Mouse (Mus musculus) retina, adult 2 months (tissue): ENCODE results near the gene Clps.

ENCODE experiments used
- DNase-seq: peaks from one replicate; pipeline ENCODE4 v3.0.0-alpha.2; 2012; ENCODE audit warnings: low read depth, low spot score

Clps gene

DNA sequence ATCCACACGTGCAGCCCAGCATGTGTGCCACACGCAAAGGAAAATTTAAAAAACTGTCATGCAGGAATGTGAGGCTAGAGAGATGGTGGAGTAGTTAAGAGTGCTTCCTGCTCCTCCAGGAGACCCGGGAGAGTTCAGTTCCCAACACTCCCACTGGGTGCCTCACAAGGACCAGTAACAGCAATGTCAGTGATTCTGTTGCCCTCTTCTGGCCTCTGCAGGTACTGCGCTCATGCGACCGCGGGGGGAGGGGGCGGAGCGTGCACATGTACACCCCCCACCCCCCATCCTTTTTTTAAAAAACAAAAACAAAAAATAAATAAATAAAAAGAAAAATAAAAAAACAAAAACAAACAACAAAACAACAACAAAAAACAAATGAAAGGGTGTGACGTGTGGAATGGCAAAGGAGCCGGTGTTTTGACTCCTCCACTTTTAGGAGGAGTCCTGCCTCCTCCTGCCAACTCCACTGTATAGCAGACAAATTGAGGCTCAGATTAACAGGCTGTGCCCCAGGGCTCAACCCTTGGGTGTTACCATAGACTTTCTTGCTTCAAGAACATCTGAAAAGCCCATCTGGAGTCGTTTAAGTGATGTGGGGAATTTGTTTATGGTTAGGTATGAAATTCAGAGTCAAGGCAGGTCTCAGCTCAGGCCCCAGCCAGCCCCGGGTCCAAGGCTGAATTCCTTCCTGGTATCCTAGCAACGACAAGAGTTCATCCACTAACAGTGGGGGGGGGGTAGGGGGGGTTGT, 7.3 kb downstream of the Clps start:
- peak; percentile 32 for DNase-seq

DNA sequence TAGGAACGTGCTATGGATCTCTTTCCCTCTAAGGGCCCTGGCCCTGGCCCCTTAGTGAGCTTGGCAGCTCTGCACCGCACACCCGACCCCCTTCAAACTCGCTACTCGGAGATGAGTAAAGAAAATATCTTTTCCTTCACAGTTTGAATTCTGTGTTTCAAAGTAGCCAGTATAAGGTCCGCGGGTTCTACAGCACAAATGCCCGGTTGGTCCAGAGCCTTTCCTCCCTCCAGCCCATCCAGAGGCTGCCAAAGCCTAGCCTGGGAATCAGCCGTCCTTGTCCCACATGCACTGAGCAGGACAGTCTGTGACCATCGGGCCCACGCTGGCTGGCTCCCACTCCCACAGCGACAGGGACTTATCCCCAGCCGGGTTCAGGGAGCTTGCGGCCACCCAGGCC, 11.5 kb downstream of the Clps start, which contains the start of gene Clpsl2:
Clpsl2 (plus strand) TSS at position 301 of the 400 bp plus-strand sequence.
- no peak for DNase-seq

DNA sequence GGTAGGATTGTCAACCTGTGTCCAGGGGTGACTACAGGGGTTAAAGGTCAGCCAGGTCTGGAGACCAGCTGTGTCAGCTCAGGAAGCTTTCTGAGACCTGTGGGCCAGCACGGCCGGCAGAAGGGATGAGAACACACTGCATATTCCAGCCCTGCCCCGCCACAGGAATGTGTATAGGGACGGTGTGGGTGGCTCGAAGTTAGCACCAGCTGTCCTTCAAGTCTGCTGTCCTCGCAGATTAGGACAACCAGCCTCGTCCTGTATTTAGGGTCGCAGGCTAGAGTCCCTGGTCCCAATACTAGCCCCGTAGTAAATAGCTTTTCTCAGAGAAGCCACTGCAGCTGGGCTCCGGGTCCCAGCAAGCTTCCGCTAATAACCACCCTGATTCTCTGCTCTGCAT, 12.0 kb downstream of the Clps start:
- no peak for DNase-seq

- no peak for DNase-seq
Observed at GRCm38 (mm10) chr17:28546925-28547324, 13.6 kb downstream of the Clps start.

GRCm38 (mm10) chr17:28537881-28538280, 22.7 kb downstream of the Clps start:
- no peak for DNase-seq

- no peak for DNase-seq
Observed at GRCm38 (mm10) chr17:28533327-28533726, 27.2 kb downstream of the Clps start.

DNA sequence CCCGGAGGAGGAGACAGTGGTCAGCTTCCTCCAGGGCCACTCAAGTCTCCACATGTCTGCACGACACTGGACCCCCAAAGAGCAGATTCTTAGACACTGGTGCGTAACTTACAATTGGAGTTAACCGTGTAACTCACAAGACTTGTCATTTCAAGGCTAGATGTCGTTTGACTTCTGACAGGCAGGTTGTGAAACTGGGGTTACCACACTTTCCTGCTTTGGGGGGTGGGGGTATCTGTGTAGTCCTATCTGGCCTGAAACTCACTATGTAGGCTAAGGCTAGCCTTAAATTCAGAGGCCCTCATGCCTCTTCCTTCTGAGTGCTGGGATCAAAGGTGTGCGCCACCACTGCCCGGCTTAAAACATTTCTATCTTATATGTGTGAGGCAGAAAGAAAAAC, 28.0 kb downstream of the Clps start:
- no peak for DNase-seq

DNA sequence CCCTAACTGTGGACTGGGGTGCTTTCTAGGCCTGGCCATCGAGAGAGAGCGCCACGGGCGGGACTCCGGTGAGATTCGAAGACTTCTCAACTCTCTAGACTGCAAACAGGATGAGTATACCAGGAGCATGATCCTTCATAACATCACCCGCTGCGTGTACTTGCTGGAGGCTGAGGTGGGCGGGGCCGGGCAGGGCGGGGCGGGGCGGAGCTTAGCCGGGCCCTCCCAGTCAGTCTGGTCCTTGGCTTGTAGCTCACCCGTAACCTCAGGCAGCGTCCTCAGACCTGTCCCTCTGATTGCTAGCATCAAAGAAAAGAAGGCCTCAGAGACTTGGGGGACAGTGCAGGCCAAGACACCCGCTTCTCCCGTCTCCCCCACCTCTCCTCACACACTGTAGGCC, 28.6 kb downstream of the Clps start:
- DNase-seq, result no peak

- no peak for DNase-seq
Observed at GRCm38 (mm10) chr17:28530506-28530905, 30.1 kb downstream of the Clps start, which contains the start of gene Armc12. Armc12 (plus strand) TSS chr17:28530806.

- no peak for DNase-seq
Observed at GRCm38 (mm10) chr17:28529116-28529515, 31.4 kb downstream of the Clps start.

GRCm38 (mm10) chr17:28528043-28528351, 32.6 kb downstream of the Clps start:
- DNase-seq, result peak; percentile 70

DNA sequence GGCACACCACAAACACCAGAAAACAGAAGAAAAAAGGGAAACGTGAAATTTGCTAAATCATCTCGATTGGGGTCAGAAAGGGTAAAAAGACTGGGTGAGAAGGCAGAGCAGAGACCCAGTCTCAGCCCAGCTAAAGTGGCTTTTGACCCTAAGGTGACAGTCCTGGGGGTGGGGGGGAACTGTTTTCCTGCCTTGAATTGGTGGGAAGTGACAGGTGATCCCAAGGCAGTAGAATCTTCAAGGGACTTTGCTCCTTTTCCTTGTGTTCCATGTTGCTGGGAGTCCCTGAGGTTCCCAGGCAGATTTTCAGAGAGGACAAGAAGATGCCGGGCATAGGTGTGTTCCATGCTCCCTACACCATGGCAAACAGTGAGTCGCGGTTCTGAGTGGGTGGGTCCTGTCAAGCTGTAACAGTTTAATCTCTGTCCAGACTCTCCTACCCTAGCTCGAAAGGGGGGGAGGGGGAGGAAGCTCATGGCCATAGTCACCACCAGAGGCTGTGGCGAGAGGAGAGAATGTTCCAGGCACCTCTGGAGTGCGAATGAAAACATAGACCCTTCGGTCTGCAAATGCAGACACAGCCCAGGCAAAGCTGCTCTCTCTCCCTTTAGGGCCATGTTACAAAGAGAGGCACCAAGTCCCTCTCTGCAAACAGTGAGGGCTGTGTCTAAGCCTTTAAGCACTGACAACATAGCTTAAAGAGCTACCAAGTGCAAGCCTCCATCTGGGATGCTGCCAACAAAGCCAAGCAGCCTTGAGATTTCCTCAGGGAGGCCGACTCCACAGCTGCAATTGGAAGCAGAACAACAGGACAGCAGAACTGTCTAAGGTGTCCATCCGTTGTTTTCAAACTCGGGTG, 33.2 kb downstream of the Clps start:
- DNase-seq, result no peak

DNA sequence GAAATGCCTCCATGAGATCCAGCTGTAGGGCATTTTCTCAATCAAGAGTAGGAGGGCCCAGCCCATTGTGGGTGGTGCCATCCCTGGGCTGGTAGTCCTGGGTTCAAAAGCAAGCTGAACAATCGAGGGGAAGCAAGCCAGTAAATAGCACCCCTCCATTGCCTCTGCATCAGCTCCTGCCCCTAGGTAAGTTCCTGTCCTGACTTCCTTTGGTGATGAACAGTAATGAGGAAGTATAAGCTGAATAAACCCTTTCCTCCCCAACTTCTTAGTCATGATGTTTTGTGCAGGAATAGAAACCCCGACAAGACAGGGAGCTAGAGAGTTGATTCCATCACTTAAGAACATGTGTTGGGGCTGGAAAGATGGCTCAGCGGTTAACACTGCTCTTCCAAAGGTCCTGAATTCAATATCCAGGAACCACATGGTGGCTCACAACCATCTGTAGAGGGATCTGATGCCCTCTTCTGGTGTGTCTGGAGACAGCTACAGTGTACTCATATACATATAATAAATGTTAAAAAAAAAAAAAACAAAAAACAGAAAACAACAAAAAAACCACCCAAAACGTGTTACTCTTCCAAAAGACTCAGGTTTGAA, 35.6 kb downstream of the Clps start:
- no peak for DNase-seq

- DNase-seq, result no peak
Observed at GRCm38 (mm10) chr17:28524009-28524695, 36.4 kb downstream of the Clps start.

GRCm38 (mm10) chr17:28523355-28524008, 37.1 kb downstream of the Clps start:
- DNase-seq, result no peak

GRCm38 (mm10) chr17:28522623-28523354, 37.8 kb downstream of the Clps start:
- DNase-seq, result peak; percentile 83

- no peak for DNase-seq
Observed at GRCm38 (mm10) chr17:28521920-28522319, 38.6 kb downstream of the Clps start.

GRCm38 (mm10) chr17:28521071-28521726, 39.4 kb downstream of the Clps start:
- DNase-seq, result no peak

DNA sequence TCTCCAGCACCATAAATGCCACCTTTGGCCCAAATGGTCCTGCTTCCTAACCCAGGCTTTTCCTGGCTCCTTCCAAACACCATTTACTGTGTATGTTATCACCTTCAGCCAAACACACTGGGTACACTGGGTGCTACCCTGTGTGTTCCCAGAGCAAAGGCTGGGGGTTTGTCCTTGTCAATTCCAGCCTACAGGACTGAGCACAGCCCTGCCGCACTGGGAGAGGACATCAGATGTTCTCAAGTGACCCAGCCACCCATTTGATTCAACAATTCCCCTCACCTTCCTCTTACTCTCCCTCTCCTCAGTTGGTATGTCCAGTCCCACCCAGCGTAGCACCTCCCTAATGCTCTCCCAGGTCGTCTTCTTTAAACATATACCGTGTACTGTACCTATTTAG, 40.0 kb downstream of the Clps start:
- no peak for DNase-seq

- no peak for DNase-seq
Observed at GRCm38 (mm10) chr17:28519827-28520226, 40.7 kb downstream of the Clps start.
